Comparison of ENCODE assay signal across 8 mouse cellular contexts in genomic region chr7:29452991-29453741, GRCm38 (mm10).
DNase-seq lines count a peak whose midpoint lies in the region; ATAC-seq lines count a peak whose summit lies in the region.

No protein-coding gene starts in this region.

- ATAC-seq in hindbrain, embryonic 14.5 days (ENCODE audit: low FRiP score): peak; percentile 66
- ATAC-seq in midbrain, embryonic 12.5 days (ENCODE audit: low FRiP score, low read depth): peak; percentile 64
- ATAC-seq in stomach, embryonic 15.5 days (ENCODE audit: insufficient read depth, low FRiP score, low read depth): peak; percentile 54; the same call in 1 of the 2 replicates

- peaks cover 21% of the 10 kb centered on the region for H3K4me1 ChIP-seq in hindbrain, embryonic 14.5 days (replicated peaks; ENCODE audit: control insufficient read depth, insufficient read depth, low read length)
- H3K4me1 ChIP-seq in midbrain, embryonic 12.5 days: peaks cover 37% of the 10 kb centered on the region
- H3K4me1 ChIP-seq in stomach, embryonic 15.5 days: peaks cover 38% of the 10 kb centered on the region

- peak; percentile 87 for DNase-seq in R1 (ENCODE audit: low read depth, low spot score)
- DNase-seq in cerebellum, postnatal 14 days: peak; percentile 61 to 70
- peak; percentile 43 to 61 for DNase-seq in frontal cortex, postnatal 36 days (ENCODE audit: low spot score in 2 of 2)
- peak; percentile 59 for DNase-seq in hindbrain, embryonic 14.5 days (ENCODE audit: low spot score)
- peak; percentile 38 to 40 for DNase-seq in left cerebral cortex, postnatal 36 days (ENCODE audit: low spot score in 2 of 2)
- no peak for DNase-seq in thymus, postnatal 4 days

- no peaks in the 10 kb centered on the region for H3K9me3 ChIP-seq in hindbrain, embryonic 14.5 days (ENCODE audit: control insufficient read depth, low read length)
- no peaks in the 10 kb centered on the region for H3K9me3 ChIP-seq in midbrain, embryonic 12.5 days
- H3K9me3 ChIP-seq in stomach, embryonic 15.5 days: no peaks in the 10 kb centered on the region

- no peaks in the 10 kb centered on the region for H3K27me3 ChIP-seq in hindbrain, embryonic 14.5 days (ENCODE audit: control insufficient read depth, insufficient read depth, low read length)
- H3K27me3 ChIP-seq in midbrain, embryonic 12.5 days: peaks cover 43% of the 10 kb centered on the region
- no peaks in the 10 kb centered on the region for H3K27me3 ChIP-seq in stomach, embryonic 15.5 days (replicated peaks)

- intact Hi-C loops in left cerebral cortex, postnatal 36 days (cut with DNase I): loop anchor here (5.0 kb wide), 1 partner anchor 64 kb away; the partner anchor contains the start of gene Sipa1l3

- WGBS in hindbrain, embryonic 14.5 days: 7% methylated on average over 18 of the region's 18 CpGs
- 19% methylated on average over 18 of the region's 18 CpGs for WGBS in midbrain, embryonic 12.5 days
- WGBS in stomach, embryonic 15.5 days: 22% methylated on average over 18 of the region's 18 CpGs

- peak overlapping the region; percentile 18 for H3K9ac ChIP-seq in hindbrain, embryonic 14.5 days
- H3K9ac ChIP-seq in midbrain, embryonic 12.5 days (replicated peaks): no peak overlapping the region; the same call in 1 of the 2 replicates
- H3K9ac ChIP-seq in stomach, embryonic 15.5 days: no peak overlapping the region

- H3K27ac ChIP-seq in hindbrain, embryonic 14.5 days: peak overlapping the region; percentile 72
- H3K27ac ChIP-seq in midbrain, embryonic 12.5 days (replicated peaks): peak overlapping the region; percentile 67
- peak overlapping the region; percentile 92 for H3K27ac ChIP-seq in stomach, embryonic 15.5 days

- no peak overlapping the region for H3K4me3 ChIP-seq in hindbrain, embryonic 14.5 days (replicated peaks; ENCODE audit: low read length)
- H3K4me3 ChIP-seq in midbrain, embryonic 12.5 days: no peak overlapping the region
- no peak overlapping the region for H3K4me3 ChIP-seq in stomach, embryonic 15.5 days (replicated peaks)

- peak overlapping the region; percentile 19 for H3K4me2 ChIP-seq in hindbrain, embryonic 14.5 days (replicated peaks)
- peak overlapping the region; percentile 28 for H3K4me2 ChIP-seq in midbrain, embryonic 12.5 days (replicated peaks)
- H3K4me2 ChIP-seq in stomach, embryonic 15.5 days: peak overlapping the region; percentile 43

- H3K36me3 ChIP-seq in hindbrain, embryonic 14.5 days (replicated peaks; ENCODE audit: control insufficient read depth, insufficient read depth): no peaks in the 10 kb centered on the region
- H3K36me3 ChIP-seq in midbrain, embryonic 12.5 days: no peaks in the 10 kb centered on the region
- no peaks in the 10 kb centered on the region for H3K36me3 ChIP-seq in stomach, embryonic 15.5 days
